Comparison of ENCODE assay signal across 22 mouse cellular contexts in the genomic region with DNA sequence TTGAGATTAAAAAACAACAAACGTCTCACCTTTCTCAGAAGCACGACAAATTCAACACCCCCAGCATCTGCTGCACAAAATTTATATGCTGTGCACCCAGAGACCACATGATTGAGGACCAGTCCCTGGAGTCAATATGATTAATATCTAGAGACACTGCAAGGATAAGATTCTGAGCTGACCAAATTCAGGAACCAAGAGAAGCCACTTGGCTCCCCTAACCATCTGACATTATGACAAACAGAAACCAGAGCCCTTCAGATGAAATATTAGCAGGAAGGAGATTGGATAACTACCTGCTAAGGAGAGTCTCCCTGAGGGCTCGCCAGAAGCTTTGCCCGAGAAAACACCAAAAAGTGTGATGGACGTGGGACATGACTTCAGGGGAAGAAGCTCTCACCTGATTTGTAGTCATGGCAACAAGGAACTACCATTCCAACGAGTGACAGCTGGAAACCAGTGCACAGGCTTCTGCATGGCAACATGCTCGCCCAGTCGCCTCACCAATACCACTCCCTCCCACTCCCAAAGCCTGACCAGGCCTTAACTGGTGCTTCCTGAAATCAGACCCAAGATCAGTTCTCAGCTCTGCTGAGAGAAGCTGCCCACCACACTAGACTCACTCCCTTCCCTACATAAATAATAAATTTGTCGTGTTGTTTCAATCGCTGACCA.
A peak's percentile ranks its signal among the peaks of the same experiment; 100 is the strongest.
DNase-seq lines count a peak whose midpoint lies in the region; ATAC-seq and TF ChIP-seq lines count a peak whose summit lies in the region.
"Had no signal": no experiment of that assay in that cellular context is flagged by ENCODE, and none has a peak within 500 bp of the region (broad histone marks: within the 10 kb centered on the region; RNA-seq: fewer than 3 reads in every experiment).

No protein-coding gene starts in this region.

- 29% methylated on average over 10 of the region's 10 CpGs for WGBS in kidney, embryonic 14.5 days
- 64% methylated on average over 10 of the region's 10 CpGs for WGBS in small intestine, adult 2 months

- H3K27me3 ChIP-seq in kidney, embryonic 14.5 days (ENCODE audit: control insufficient read depth, insufficient read depth, low read length) = no peaks in the 10 kb centered on the region
- no peaks in the 10 kb centered on the region for H3K27me3 ChIP-seq in megakaryocyte, embryonic 14.5 days (replicated peaks)
- no peaks in the 10 kb centered on the region for H3K27me3 ChIP-seq in small intestine, adult 2 months (ENCODE audit: control insufficient read depth, insufficient read depth, low read length)
- H3K27me3 ChIP-seq: forebrain, embryonic 12.5 days; heart, embryonic 13.5 days; neural tube, embryonic 12.5 days had no signal

- no peak overlapping the region for H3K9ac ChIP-seq in kidney, embryonic 14.5 days (ENCODE audit: low read depth, low read length)
- H3K9ac ChIP-seq: forebrain, embryonic 12.5 days; heart, embryonic 13.5 days; neural tube, embryonic 12.5 days had no signal

- ATAC-seq in kidney, embryonic 14.5 days (ENCODE audit: low FRiP score, low TSS enrichment) = peak; percentile 56
- no peak for ATAC-seq in megakaryocyte, adult 5-6 weeks (ENCODE audit: poor library complexity, severe bottlenecking)
- no peak for ATAC-seq in megakaryocyte-erythroid progenitor cell, adult 5-6 weeks (replicated peaks; ENCODE audit: low FRiP score, low TSS enrichment, poor library complexity, severe bottlenecking)

- H3K4me3 ChIP-seq in kidney, embryonic 14.5 days (ENCODE audit: low read length) = no peak overlapping the region
- peak overlapping the region; percentile 33 for H3K4me3 ChIP-seq in megakaryocyte, embryonic 14.5 days (replicated peaks)
- H3K4me3 ChIP-seq in small intestine, adult 2 months (ENCODE audit: low read depth, low read length) = no peak overlapping the region
- H3K4me3 ChIP-seq: embryonic facial prominence, embryonic 10.5 days; forebrain, embryonic 12.5 days; heart, embryonic 13.5 days; neural tube, embryonic 12.5 days had no signal

- no peaks in the 10 kb centered on the region for H3K36me3 ChIP-seq in kidney, embryonic 14.5 days (ENCODE audit: control insufficient read depth, insufficient read depth, low read length)
- peaks cover 81% of the 10 kb centered on the region for H3K36me3 ChIP-seq in megakaryocyte, embryonic 14.5 days (replicated peaks; ENCODE audit: low read length)
- 0 out of 2 replicates have a peak, but pooled peaks cover 2% of the 10 kb centered on the region for H3K36me3 ChIP-seq in small intestine, adult 2 months (ENCODE audit: control insufficient read depth, insufficient read depth, low read length)
- H3K36me3 ChIP-seq: embryonic facial prominence, embryonic 10.5 days; forebrain, embryonic 12.5 days; heart, embryonic 13.5 days; neural tube, embryonic 12.5 days had no signal

- peaks cover 33% of the 10 kb centered on the region; the same call in 1 of the 2 replicates for H3K4me1 ChIP-seq in kidney, embryonic 14.5 days (ENCODE audit: control insufficient read depth, insufficient read depth, low read length)
- H3K4me1 ChIP-seq in megakaryocyte, embryonic 14.5 days = peaks cover 100% of the 10 kb centered on the region
- peaks cover 28% of the 10 kb centered on the region for H3K4me1 ChIP-seq in small intestine, adult 2 months (ENCODE audit: control insufficient read depth, insufficient read depth, insufficient read length, low read length)

- H3K4me2 ChIP-seq in kidney, embryonic 14.5 days (replicated peaks; ENCODE audit: low read depth, low read length) = no peak overlapping the region
- H3K4me2 ChIP-seq: forebrain, embryonic 12.5 days; heart, embryonic 13.5 days; neural tube, embryonic 12.5 days had no signal

- no peak for TF ChIP-seq POLR2A in small intestine, adult 2 months (IDR thresholded peaks at IDR 0.05; ENCODE audit: low read depth, low read length)

- no peaks in the 10 kb centered on the region for H3K9me3 ChIP-seq in kidney, embryonic 14.5 days (ENCODE audit: control insufficient read depth, low read length)
- H3K9me3 ChIP-seq in megakaryocyte, embryonic 14.5 days = no peaks in the 10 kb centered on the region
- H3K9me3 ChIP-seq: embryonic facial prominence, embryonic 10.5 days; forebrain, embryonic 12.5 days; heart, embryonic 13.5 days; neural tube, embryonic 12.5 days had no signal

- DNase-seq in kidney, adult 18-20 months = no peak
- DNase-seq in R1 (ENCODE audit: low read depth, low spot score) = peak; percentile 17
- DNase-seq: adrenal gland, postnatal 36 days; cerebellum, adult 18-20 months; cerebellum, postnatal 36 days; gastrocnemius, postnatal 14 days; heart, adult 18-20 months; heart, postnatal 36 days; kidney, postnatal 4 days; liver; lung, postnatal 14 days; right cerebral cortex, postnatal 4 days; thymus, postnatal 14 days had no signal

- TF ChIP-seq CTCF in small intestine, adult 2 months (IDR thresholded peaks at IDR 0.05; ENCODE audit: extremely low read depth, insufficient read length, insufficient replicate concordance, low read depth, low read length) = no peak

- no peak overlapping the region for H3K27ac ChIP-seq in kidney, embryonic 14.5 days (ENCODE audit: low read depth, low read length)
- peak overlapping the region; percentile 26; the same call in 1 of the 2 replicates for H3K27ac ChIP-seq in small intestine, adult 2 months (ENCODE audit: insufficient read depth, low read depth, low read length)
- H3K27ac ChIP-seq: embryonic facial prominence, embryonic 10.5 days; forebrain, embryonic 12.5 days; heart, embryonic 13.5 days; neural tube, embryonic 12.5 days had no signal
